Mouse (Mus musculus): ENCODE data around the gene Hoxd3.

The Hoxd3 gene

GRCm38 (mm10) chr2:74704999-74705466 is 6.7 kb upstream of the Hoxd3 start:
- DNase-seq (ENCODE audit: low read depth in 1 of 2, low spot score in 2 of 2): no peak

- DNase-seq (ENCODE audit: low read depth in 1 of 2, low spot score in 2 of 2): no peak
Measured at GRCm38 (mm10) chr2:74705467-74706089, 6.1 kb upstream of the Hoxd3 start.

GRCm38 (mm10) chr2:74706393-74706960 is 5.2 kb upstream of the Hoxd3 start:
- DNase-seq (ENCODE audit: low read depth in 1 of 2, low spot score in 2 of 2): no peak

- no peak for DNase-seq (ENCODE audit: low read depth in 1 of 2, low spot score in 2 of 2)
Measured at GRCm38 (mm10) chr2:74707599-74707998, 4.1 kb upstream of the Hoxd3 start.

- DNase-seq (ENCODE audit: low read depth in 1 of 2, low spot score in 2 of 2): no peak
Measured at GRCm38 (mm10) chr2:74708676-74709075, 3.1 kb upstream of the Hoxd3 start.

GRCm38 (mm10) chr2:74709465-74710419 is 2.0 kb upstream of the Hoxd3 start:
- DNase-seq (ENCODE audit: low read depth in 1 of 2, low spot score in 2 of 2): no peak

- no peak for DNase-seq (ENCODE audit: low read depth in 1 of 2, low spot score in 2 of 2)
Measured at GRCm38 (mm10) chr2:74710929-74711543, 691 bp upstream of the Hoxd3 start.

GRCm38 (mm10) chr2:74713239-74714150 is 1.8 kb downstream of the Hoxd3 start:
- no peak for DNase-seq (ENCODE audit: low read depth in 1 of 2, low spot score in 2 of 2)

- no peak for DNase-seq (ENCODE audit: low read depth in 1 of 2, low spot score in 2 of 2)
Measured at GRCm38 (mm10) chr2:74714156-74714789, 2.5 kb downstream of the Hoxd3 start.

GRCm38 (mm10) chr2:74714881-74715280 is 3.2 kb downstream of the Hoxd3 start:
- no peak for DNase-seq (ENCODE audit: low read depth in 1 of 2, low spot score in 2 of 2)

GRCm38 (mm10) chr2:74715504-74716241 is 3.9 kb downstream of the Hoxd3 start:
- peak in 1 of 2 experiments; percentile 31 for DNase-seq (ENCODE audit: low read depth in 1 of 2, low spot score in 2 of 2)

GRCm38 (mm10) chr2:74720384-74720783 is 8.7 kb downstream of the Hoxd3 start:
- DNase-seq (ENCODE audit: low read depth in 1 of 2, low spot score in 2 of 2): no peak

- no peak for DNase-seq (ENCODE audit: low read depth in 1 of 2, low spot score in 2 of 2)
Measured at GRCm38 (mm10) chr2:74720955-74721491, 9.3 kb downstream of the Hoxd3 start.

- no peak for DNase-seq (ENCODE audit: low read depth in 1 of 2, low spot score in 2 of 2)
Measured at GRCm38 (mm10) chr2:74721882-74722281, 10.2 kb downstream of the Hoxd3 start.

GRCm38 (mm10) chr2:74722949-74723348 is 11.2 kb downstream of the Hoxd3 start:
- no peak for DNase-seq (ENCODE audit: low read depth in 1 of 2, low spot score in 2 of 2)

- no peak for DNase-seq (ENCODE audit: low read depth in 1 of 2, low spot score in 2 of 2)
Measured at GRCm38 (mm10) chr2:74724244-74725015, 12.7 kb downstream of the Hoxd3 start.

GRCm38 (mm10) chr2:74725171-74725570 is 13.4 kb downstream of the Hoxd3 start:
- DNase-seq (ENCODE audit: low read depth in 1 of 2, low spot score in 2 of 2): no peak

- DNase-seq (ENCODE audit: low read depth in 1 of 2, low spot score in 2 of 2): no peak
Measured at GRCm38 (mm10) chr2:74726551-74726950, 14.8 kb downstream of the Hoxd3 start, which contains the start of gene Gm28230. Gene Gm28230, plus strand, starts transcription at chr2:74726728.
